Mouse (Mus musculus): Measurements from ENCODE around the gene Fgf11. TPM values are rescaled to one million over a fixed set of nuclear protein-coding genes. Genes with fewer than 3 reads are reported as not detected.
A peak's percentile ranks its signal among the peaks of the same experiment; 100 is the strongest.

Gene Fgf11
- total RNA-seq, 2 experiments from 2014 or later: 17.1 to 18.5 TPM

DNA sequence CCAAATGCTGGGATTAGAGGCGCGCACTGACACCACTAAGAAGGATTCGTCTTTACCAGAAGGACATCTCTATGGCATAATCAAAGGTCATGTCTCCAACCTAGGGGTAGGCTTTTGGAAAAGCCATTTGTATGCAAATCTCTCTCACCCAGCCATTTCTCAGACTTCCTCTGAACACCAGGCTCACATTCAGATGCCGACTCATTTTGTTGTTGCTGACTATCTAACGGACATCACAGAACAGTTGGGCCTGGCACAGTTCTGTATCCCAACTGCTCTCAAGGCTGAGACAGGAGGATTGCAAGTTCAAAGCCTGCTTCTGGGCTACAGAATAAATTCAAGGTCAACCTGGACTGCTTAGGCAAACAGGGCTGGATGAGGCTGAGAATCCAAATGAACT lies 14.4 kb downstream of the Fgf11 start:
- DNase-seq (ENCODE audit: low spot score in 2 of 2): no peak

- no peak for DNase-seq (ENCODE audit: low spot score in 2 of 2)
These were observed 16.8 kb downstream of the Fgf11 start for GRCm38 (mm10) chr11:69784793-69785272.

DNA sequence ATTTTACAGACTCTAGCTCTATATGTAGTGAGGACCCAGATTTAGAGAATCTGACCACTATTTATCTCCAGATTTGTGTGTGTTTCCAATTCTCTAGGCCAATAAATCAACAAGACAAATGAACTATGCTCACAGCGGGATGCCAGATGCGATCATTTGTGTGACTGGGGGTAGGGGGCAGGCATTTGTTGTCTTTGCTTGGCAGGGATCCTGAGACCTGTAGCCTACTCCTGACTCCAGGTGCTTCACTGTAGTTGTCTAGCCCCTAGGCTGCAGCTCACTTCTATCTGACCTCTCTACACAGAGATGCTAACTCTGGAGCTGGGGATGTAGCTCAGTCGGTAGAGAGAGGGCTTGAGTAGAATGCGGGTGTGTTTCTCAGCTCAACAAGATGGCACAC lies 19.8 kb downstream of the Fgf11 start:
- no peak for DNase-seq (ENCODE audit: low spot score in 2 of 2)

DNA sequence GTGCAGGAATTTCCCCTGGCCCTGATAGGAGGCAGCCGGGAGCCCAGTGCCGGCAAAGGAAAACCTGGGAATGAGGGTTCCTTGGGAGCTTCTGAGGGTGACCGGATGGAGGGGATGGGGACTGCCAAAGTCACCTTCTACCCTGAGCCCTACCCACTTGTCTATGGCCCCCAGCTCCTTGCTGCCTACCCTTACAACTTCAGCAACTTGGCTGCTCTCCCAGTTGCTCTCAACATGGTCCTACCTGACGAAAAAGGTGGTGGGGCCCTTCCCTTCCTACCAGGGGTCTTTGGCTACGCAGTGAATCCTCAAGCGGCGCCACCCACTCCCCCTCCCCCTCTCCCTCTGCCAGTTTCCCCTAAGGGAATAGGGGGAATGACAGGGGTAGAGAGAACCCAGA lies 22.7 kb downstream of the Fgf11 start:
- DNase-seq (ENCODE audit: low spot score in 2 of 2): no peak

DNA sequence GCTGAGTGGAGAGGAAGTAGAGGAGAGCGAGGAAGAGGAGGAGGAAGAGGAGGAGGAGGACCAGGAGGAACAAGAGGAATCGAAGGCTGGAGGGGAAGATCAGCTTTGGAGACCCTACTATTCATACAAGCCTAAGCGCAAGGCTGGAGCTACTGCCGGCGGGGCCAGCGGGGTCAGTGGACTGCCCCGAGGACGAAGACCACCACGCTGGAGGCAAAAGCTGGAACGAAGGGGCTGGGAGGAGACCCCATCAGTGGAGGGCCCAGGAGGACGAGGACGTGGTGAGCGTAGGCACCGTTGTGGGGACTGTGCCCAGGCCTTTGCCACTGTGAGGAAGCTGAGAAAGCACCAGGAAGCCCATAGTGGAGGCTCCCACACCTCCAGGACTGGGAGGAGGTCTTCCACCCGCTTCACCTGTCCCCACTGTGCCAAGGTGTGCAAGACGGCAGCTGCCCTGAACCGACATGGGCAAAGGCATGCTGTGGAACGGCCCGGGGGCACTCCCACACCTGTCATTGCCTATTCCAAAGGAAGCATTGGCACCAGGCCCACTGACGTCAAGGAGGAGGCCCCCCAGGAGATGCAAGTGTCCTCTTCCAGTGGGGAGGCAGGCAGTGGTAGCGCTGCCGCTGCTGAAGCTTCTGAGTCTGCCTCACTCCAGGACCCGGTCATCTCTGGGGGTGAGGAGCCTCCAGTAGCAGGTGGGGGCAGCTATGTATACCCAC lies 23.2 kb downstream of the Fgf11 start:
- no peak for DNase-seq (ENCODE audit: low spot score in 2 of 2)

DNA sequence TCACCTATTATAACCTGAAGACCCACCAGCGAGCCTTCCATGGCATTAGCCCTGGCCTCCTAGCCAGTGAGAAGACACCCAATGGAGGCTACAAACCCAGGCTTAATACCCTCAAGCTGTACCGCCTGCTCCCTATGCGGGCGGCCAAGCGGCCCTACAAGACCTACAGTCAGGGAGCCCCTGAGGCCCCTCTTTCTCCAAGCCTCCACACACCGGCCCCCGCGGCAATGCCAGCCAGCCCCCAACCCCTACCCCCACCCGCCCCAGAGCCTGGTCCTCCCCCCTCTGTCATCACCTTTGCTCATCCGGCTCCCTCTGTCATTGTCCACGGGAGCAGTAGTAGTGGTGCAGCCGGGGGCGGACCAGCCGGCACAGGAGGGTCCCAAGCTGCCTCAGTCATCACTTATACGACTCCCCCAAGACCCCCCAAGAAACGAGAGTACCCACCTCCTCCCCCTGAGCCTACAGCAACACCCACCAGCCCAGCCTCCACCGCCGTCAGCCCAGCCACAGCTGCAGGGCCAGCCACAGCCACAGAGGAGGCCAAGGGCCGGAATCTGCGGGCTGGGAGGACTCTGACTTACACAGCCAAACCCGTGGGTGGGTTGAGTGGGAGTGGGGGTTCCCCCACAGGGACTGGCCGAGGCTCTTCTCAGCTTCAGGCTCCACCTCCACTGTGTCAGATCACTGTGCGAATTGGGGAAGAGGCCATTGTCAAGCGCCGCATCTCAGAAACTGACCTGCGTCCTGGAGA lies 24.0 kb downstream of the Fgf11 start:
- no peak for DNase-seq (ENCODE audit: low spot score in 2 of 2)

DNA sequence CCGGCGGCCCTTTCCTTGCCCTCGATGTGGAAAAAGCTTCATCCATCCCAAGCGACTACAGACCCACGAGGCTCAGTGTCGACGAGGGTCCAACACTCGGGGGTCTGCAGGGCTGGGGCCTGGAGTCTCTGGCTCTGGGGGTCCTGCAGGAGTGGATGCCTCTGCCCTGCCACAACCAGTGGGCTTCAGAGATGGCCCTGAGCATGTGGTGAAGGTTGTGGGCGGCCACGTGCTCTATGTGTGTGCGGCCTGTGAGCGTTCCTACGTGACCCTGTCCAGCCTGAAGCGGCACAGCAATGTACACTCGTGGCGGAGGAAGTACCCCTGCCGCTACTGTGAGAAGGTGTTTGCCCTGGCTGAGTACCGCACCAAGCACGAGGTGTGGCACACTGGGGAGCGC lies 25.2 kb downstream of the Fgf11 start:
- no peak for DNase-seq (ENCODE audit: low spot score in 2 of 2)

DNA sequence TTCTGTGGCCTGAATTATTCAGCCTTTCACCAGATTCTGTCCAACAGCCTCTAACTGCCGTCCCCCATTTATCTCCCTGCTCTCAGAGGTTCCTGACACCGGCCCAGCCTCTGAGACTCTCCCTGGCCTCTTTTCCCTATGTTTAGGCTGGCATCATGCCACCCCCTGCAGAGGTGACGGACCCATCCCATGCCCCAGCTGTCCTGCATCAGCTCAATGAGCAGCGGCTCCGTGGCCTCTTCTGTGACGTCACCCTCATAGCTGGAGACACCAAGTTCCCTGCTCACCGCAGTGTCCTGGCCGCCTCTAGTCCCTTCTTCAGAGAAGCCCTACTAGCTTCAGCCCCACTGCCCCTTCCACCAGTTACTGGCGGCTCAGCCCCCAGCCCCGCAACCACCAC lies 25.9 kb downstream of the Fgf11 start:
- DNase-seq (ENCODE audit: low spot score in 2 of 2): no peak

GRCm38 (mm10) chr11:69774961-69775360 lies 26.7 kb downstream of the Fgf11 start:
- no peak for DNase-seq (ENCODE audit: low spot score in 2 of 2)

DNA sequence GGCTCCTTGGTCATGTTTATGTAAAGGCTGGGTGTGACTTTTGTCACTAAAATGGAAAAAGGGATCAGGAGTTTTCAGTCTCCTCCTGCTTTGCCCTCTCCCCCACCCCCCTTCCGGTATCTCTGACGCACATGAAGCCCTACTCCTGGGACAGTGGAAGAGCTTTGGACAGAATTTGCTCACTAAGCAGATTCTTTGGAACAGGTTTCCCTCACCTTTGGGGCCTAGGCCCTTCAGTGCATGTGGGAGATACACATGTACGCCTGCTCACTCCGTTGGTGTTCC lies 34.1 kb downstream of the Fgf11 start:
- DNase-seq (ENCODE audit: low spot score in 2 of 2): no peak

- DNase-seq (ENCODE audit: low spot score in 2 of 2): no peak
These were observed 34.6 kb downstream of the Fgf11 start for GRCm38 (mm10) chr11:69766872-69767624.

GRCm38 (mm10) chr11:69766126-69766609 lies 35.5 kb downstream of the Fgf11 start:
- peak; percentile 61 to 77 for DNase-seq (ENCODE audit: low spot score in 2 of 2)

GRCm38 (mm10) chr11:69765221-69766125 lies 36.2 kb downstream of the Fgf11 start, which contains the start of gene Zbtb4:
Gene Zbtb4, plus strand, starts transcription at chr11:69765912.
- no peak for DNase-seq (ENCODE audit: low spot score in 2 of 2)

- no peak for DNase-seq (ENCODE audit: low spot score in 2 of 2)
These were observed 38.1 kb downstream of the Fgf11 start for GRCm38 (mm10) chr11:69763551-69763950.

GRCm38 (mm10) chr11:69761868-69762267 lies 39.8 kb downstream of the Fgf11 start, which contains the start of gene Slc35g3:
Gene Slc35g3, minus strand, starts transcription at chr11:69761968.
- no peak for DNase-seq (ENCODE audit: low spot score in 2 of 2)

GRCm38 (mm10) chr11:69760901-69761200 lies 40.8 kb downstream of the Fgf11 start:
- no peak for DNase-seq (ENCODE audit: low spot score in 2 of 2)

- no peak for DNase-seq (ENCODE audit: low spot score in 2 of 2)
These were observed 41.3 kb downstream of the Fgf11 start for GRCm38 (mm10) chr11:69760160-69760900.

- DNase-seq (ENCODE audit: low spot score in 2 of 2): peak; percentile 87 to 90
These were observed 42.5 kb downstream of the Fgf11 start for GRCm38 (mm10) chr11:69758971-69759721.

DNA sequence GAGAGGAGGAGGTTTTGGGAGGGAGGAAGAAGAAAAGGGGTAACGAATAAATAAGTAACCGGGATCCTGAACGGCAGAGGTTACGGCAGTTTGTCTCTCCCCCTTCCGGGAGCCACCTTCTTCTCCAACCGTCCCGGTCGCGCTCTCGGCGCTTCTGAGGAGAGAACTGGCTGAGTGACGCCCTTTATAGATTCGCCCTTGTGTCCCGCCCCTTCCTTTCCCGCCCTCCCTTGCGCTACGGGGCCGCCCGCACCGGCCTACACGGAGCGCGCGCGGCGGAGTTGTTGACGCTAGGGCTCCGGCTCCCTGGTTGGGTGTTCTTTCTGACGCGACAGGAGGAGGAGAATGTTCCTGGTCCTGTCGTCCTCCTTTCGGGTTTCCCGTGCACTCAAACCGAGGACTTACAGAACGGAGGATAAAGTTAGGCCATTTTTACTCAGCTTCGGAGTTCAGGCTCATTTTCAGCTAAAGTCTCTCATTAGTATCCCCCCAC lies 43.1 kb downstream of the Fgf11 start, which contains the start of gene Polr2a:
Gene Polr2a (minus strand): TSS at position 160 of the 493 bp plus-strand sequence.
- peak; percentile 94 to 98 for DNase-seq (ENCODE audit: low spot score in 2 of 2)
